Mouse (Mus musculus) A20 (cell line): Measurements from ENCODE around the gene Aldh3b3.

Experiments used
- DNase-seq: peaks from one replicate; pipeline ENCODE4 v3.0.0-alpha.2; 2011; ENCODE audit warnings: low read depth, low spot score

The Aldh3b3 gene

GRCm38 (mm10) chr19:4001752-4002151 lies 43.3 kb downstream of the Aldh3b3 start:
- no peak for DNase-seq

- DNase-seq = no peak
Measured at GRCm38 (mm10) chr19:4003112-4003511, 44.7 kb downstream of the Aldh3b3 start, which contains the start of gene Doc2g. Gene Doc2g, plus strand, starts transcription at chr19:4003313.

- DNase-seq = no peak
Measured at GRCm38 (mm10) chr19:4003641-4004040, 45.2 kb downstream of the Aldh3b3 start.

GRCm38 (mm10) chr19:4004331-4004730 lies 45.9 kb downstream of the Aldh3b3 start:
- no peak for DNase-seq

GRCm38 (mm10) chr19:4005091-4005490 lies 46.6 kb downstream of the Aldh3b3 start:
- DNase-seq = no peak

DNA sequence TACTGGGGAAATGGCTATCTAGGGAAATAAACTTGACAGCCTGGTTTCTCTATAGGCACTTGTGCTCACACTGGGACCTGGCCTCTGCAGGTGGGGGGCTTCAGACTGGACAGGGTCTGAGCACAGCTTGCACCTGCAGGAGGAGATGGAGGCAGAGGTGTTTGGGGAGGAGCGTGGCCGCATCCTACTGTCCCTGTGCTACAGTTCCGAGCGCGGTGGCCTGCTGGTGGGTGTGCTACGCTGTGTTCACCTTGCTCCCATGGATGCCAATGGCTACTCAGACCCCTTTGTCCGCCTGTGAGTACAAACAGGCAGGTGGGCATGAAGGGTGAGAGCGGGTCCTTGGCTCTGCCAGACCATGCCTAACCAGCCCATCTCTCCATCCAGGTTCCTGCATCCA lies 47.5 kb downstream of the Aldh3b3 start:
- no peak for DNase-seq

- DNase-seq = no peak
Measured at GRCm38 (mm10) chr19:4011086-4011485, 52.6 kb downstream of the Aldh3b3 start.

GRCm38 (mm10) chr19:4012432-4013022 lies 54.1 kb downstream of the Aldh3b3 start, which contains the start of gene Ndufv1:
Gene Ndufv1, minus strand, starts transcription at chr19:4012806.
- peak; percentile 97 for DNase-seq

DNA sequence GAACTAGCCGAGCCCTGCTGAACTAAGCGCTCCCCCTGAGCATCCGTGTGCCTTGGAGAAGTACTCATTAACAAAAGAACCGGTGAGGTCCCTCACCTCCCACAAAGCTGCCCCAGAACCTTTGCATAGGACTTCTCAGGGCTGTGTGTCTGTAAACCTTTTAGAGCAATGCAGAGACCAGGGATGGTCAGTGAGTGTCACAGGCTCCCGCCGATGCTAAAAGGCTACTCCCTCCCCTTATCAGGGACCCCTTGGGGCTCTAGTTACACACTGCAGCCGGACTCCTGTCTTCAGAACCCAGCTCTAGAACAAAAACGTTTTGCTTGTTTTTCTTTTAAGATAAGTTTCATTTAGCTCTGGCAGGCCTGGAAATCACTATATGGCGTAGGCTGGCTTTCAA lies 54.6 kb downstream of the Aldh3b3 start:
- DNase-seq = no peak

DNA sequence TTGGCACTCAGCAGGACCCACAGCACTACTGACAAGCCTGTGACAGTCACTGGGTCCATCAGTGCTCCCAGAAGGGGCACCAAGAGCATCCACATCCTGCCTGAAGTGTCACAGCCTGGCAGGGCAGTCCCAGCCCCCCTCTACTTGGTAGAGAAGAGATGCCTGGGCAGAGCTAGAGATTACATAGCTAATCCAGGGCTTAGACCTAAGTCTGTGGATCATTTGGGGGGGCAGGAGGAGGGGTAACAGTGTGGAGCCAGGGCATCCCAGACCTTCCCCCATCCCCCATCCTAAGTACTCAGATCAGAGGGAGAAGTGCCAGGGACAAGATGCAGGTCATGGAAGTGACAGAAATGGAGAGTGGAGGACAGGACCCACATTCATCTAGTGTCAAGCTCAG lies 56.4 kb downstream of the Aldh3b3 start:
- no peak for DNase-seq

DNA sequence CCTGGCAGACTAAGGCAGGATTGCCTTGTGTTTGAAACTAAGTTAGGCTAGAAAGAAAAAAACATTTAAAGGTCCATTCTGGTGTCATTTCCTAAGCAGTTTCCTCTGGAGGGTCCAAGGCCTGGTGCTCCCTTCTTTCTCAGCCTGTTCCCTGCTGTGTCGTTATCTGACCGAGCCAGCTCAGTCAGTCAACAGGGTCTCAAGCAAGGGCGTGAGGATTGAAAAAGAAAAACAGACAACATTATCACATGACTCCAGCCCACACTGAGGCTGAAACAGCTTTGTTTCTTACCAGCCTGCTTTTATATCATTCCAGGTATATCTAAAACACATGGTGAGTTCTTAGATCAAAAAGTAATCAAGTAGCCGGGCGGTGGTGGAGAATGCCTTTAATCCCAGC lies 57.2 kb downstream of the Aldh3b3 start:
- DNase-seq = no peak

- no peak for DNase-seq
Measured at GRCm38 (mm10) chr19:4017921-4018587, 59.6 kb downstream of the Aldh3b3 start.

DNA sequence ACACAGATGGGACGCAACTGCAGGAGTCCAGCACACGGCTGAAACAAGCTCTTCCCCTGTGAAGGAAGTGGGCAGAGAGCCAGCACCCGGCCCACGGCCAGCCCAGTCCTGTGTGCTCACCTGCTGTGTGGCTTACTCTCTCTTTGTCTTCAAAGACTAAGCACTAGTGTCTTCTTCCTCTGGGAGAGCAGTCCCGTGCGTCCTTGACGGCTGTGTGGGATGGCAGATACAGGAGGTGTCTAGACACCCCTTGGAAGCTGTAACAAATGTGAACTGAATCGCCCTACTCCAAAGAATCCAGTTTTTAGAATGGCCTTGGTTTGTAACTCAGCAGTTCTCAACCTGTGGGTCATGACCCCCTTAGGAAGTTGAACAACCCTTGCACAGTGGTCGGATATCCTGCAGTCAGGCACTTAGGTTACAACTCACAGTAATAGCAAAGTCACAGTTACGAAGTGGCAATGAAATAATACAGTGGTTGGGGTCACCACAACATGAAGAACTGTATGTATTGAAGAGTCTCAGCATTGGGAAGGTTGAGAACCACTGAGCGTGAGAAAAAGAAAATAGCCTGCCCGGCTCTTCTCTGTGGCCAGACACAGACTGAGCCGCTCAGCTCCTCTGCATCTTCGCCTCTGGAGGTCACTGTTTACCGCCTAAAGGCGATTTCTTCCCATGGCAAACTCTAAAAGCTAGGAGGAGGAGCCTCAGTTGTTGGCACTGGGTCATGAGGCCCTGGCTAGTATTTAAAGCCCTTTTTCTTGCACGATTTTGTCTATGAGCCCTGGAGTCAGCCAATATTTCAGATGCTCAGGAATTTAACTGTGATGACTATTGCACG lies 60.5 kb downstream of the Aldh3b3 start:
- peak; percentile 82 for DNase-seq
